ENCODE assay signal across 8 mouse cellular contexts in the genomic region with DNA sequence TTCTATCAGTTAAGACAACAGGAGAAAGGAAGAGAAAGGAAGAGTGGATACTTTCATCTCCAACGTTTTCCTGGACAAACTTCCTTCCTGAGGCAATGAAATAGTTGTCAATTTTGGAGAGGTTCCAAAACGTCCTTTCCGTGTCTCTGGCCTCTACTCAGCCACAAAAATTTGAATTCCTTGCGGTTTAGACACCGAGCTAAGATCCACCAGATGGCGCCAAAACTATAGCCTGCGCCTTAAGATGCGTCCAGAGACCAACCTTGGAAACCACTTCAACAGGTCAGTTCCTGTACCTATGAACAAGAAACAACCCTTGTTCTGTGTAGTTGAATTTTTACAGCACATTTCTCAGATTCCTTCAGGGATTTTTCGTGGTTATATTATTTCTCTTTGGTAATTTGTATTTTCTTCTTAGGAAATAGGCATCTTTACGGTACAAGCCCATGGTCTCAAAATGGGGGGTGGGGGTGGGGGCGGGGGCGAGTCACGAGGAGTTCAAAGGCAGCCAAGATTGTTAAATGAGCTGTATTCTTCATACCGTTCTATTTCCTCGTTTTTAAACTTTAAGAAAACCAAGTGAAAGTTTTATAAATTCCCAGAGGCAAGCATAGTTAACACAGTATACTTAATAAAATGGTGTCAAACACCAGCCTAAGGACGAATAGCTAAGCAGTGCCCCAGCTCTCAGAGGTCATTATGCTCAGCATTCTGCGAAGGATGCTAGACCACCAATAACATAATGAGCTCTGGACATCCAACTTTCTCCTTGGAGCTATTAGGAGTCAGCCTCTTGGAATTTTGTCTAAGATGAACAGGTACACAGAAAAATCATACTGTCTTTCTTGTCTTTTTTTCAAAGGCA.
DNase-seq lines count a peak whose midpoint lies in the region; TF ChIP-seq lines count a peak whose summit lies in the region.

No protein-coding gene starts in this region.

- 24% methylated on average over 17 of the region's 17 CpGs for WGBS in large intestine, adult 2 months
- WGBS in lung, adult 2 months = 32% methylated on average over 17 of the region's 17 CpGs

- peak; percentile 77 for TF ChIP-seq CTCF in E14TG2a.4 (conservative IDR thresholded peaks at IDR 0.05; ENCODE audit: low read length)
- TF ChIP-seq CTCF in bone marrow macrophage, adult 2 months (IDR thresholded peaks at IDR 0.05; ENCODE audit: low read depth, low read length) = peak; percentile 47
- TF ChIP-seq CTCF in lung, adult 2 months (IDR thresholded peaks at IDR 0.05; ENCODE audit: insufficient read depth, low read length) = peak; percentile 63

- no peaks in the 10 kb centered on the region for H3K9me3 ChIP-seq in E14TG2a.4 (ENCODE audit: low read length)

- no peaks in the 10 kb centered on the region for H3K27me3 ChIP-seq in E14TG2a.4 (ENCODE audit: insufficient read depth, low read length)

- intact Hi-C loops in heart, postnatal 14 days (cut with DNase I) = loop anchor here (5.0 to 10.0 kb wide), 2 partner anchors 366 to 454 kb away; no protein-coding TSS in a partner anchor

- no peak overlapping the region for H3K4me3 ChIP-seq in E14TG2a.4 (replicated peaks; ENCODE audit: low read length)
- no peak overlapping the region for H3K4me3 ChIP-seq in bone marrow macrophage, adult 2 months (ENCODE audit: insufficient read depth, low read length)
- no peak overlapping the region for H3K4me3 ChIP-seq in lung, adult 2 months (replicated peaks; ENCODE audit: extremely low read depth, low read depth, low read length)

- H3K36me3 ChIP-seq in E14TG2a.4 (ENCODE audit: insufficient read depth, low read length) = no peaks in the 10 kb centered on the region

- no peak overlapping the region for H3K27ac ChIP-seq in bone marrow macrophage, adult 2 months (ENCODE audit: insufficient read depth, low read depth, low read length)

- DNase-seq in fibroblast of lung, adult 2 months (ENCODE audit: low read depth) = peak; percentile 25
- peak; percentile 59 to 77 for DNase-seq in heart, postnatal 14 days
- DNase-seq in large intestine, adult 2 months (ENCODE audit: low read depth, low spot score) = peak; percentile 40
- peak; percentile 18 for DNase-seq in lung, adult 2 months
- peak; percentile 51 for DNase-seq in ovary, postnatal 36 days (ENCODE audit: low spot score)
- no peak for DNase-seq in spleen, adult 18-20 months

- no peaks in the 10 kb centered on the region for H3K4me1 ChIP-seq in E14TG2a.4 (replicated peaks; ENCODE audit: low read depth, low read length)
- H3K4me1 ChIP-seq in bone marrow macrophage, adult 2 months (ENCODE audit: control insufficient read depth, insufficient read depth, low read length) = no peaks in the 10 kb centered on the region
- no peaks in the 10 kb centered on the region for H3K4me1 ChIP-seq in lung, adult 2 months (ENCODE audit: control insufficient read depth, insufficient read depth, low read length)

- no peak for TF ChIP-seq POLR2A in bone marrow macrophage, adult 2 months (IDR thresholded peaks at IDR 0.05; ENCODE audit: borderline replicate concordance, low read depth, low read length)
- TF ChIP-seq POLR2A in lung, adult 2 months (IDR thresholded peaks at IDR 0.05; ENCODE audit: borderline replicate concordance, extremely low read depth, low read depth, low read length) = no peak

Comparison
In these comparisons a context has a peak if more than half of its experiments do, and no peak if none do; other contexts are left out.
1. DNase-seq: peak in fibroblast of lung, adult 2 months (single experiment), heart, postnatal 14 days (2 of 2), large intestine, adult 2 months (single experiment), lung, adult 2 months (single experiment) and ovary, postnatal 36 days (single experiment); none in spleen, adult 18-20 months (0 of 2).
2. Peak in every context shown above with its lines, with median percentiles within 50 percentile points of each other: CTCF ChIP-seq.